Mouse (Mus musculus): ENCODE data around the gene Ctr9. TPM values are rescaled to one million over a fixed set of nuclear protein-coding genes. Genes with fewer than 3 reads are reported as not detected.
A peak's percentile ranks its signal among the peaks of the same experiment; 100 is the strongest.

Gene Ctr9
- polyA plus RNA-seq (2015; fragmentation: Nextera tagmentation; extraction: Ambion mirVana), result 42.2 and 45.3 TPM in 2 replicates

- peak; percentile 87 for DNase-seq (ENCODE audit: low spot score)
Observed at GRCm38 (mm10) chr7:111028281-111029045, at the start of gene Ctr9. Gene Ctr9, plus strand, starts transcription at chr7:111028951.

GRCm38 (mm10) chr7:110981036-110981435 lies 47.7 kb upstream of the Ctr9 start:
- no peak for DNase-seq (ENCODE audit: low spot score)

- no peak for DNase-seq (ENCODE audit: low spot score)
Observed at GRCm38 (mm10) chr7:110982053-110982705, 46.6 kb upstream of the Ctr9 start, which contains the start of gene Mrvi1. Gene Mrvi1, minus strand, starts transcription at chr7:110982461.

GRCm38 (mm10) chr7:110982764-110983163 lies 46.0 kb upstream of the Ctr9 start:
- peak; percentile 39 for DNase-seq (ENCODE audit: low spot score)

GRCm38 (mm10) chr7:110983621-110984020 lies 45.1 kb upstream of the Ctr9 start:
- no peak for DNase-seq (ENCODE audit: low spot score)

GRCm38 (mm10) chr7:110985581-110986265 lies 43.0 kb upstream of the Ctr9 start:
- no peak for DNase-seq (ENCODE audit: low spot score)

- no peak for DNase-seq (ENCODE audit: low spot score)
Observed at GRCm38 (mm10) chr7:110988081-110988480, 40.7 kb upstream of the Ctr9 start.

- no peak for DNase-seq (ENCODE audit: low spot score)
Observed at GRCm38 (mm10) chr7:110989286-110989879, 39.4 kb upstream of the Ctr9 start.

- DNase-seq (ENCODE audit: low spot score), result no peak
Observed at GRCm38 (mm10) chr7:110990356-110991220, 38.2 kb upstream of the Ctr9 start.

- DNase-seq (ENCODE audit: low spot score), result no peak
Observed at GRCm38 (mm10) chr7:110991221-110991494, 37.6 kb upstream of the Ctr9 start.

GRCm38 (mm10) chr7:110998887-110999827 lies 29.6 kb upstream of the Ctr9 start:
- DNase-seq (ENCODE audit: low spot score), result no peak

- no peak for DNase-seq (ENCODE audit: low spot score)
Observed at GRCm38 (mm10) chr7:111004136-111004840, 24.5 kb upstream of the Ctr9 start.

GRCm38 (mm10) chr7:111014039-111014605 lies 14.6 kb upstream of the Ctr9 start:
- no peak for DNase-seq (ENCODE audit: low spot score)

GRCm38 (mm10) chr7:111014893-111015292 lies 13.9 kb upstream of the Ctr9 start:
- peak; percentile 89 for DNase-seq (ENCODE audit: low spot score)

GRCm38 (mm10) chr7:111015731-111016130 lies 13.0 kb upstream of the Ctr9 start:
- no peak for DNase-seq (ENCODE audit: low spot score)

- no peak for DNase-seq (ENCODE audit: low spot score)
Observed at GRCm38 (mm10) chr7:111016921-111017320, 11.8 kb upstream of the Ctr9 start.

GRCm38 (mm10) chr7:111020814-111021213 lies 7.9 kb upstream of the Ctr9 start:
- no peak for DNase-seq (ENCODE audit: low spot score)

GRCm38 (mm10) chr7:111024068-111024594 lies 4.6 kb upstream of the Ctr9 start:
- no peak for DNase-seq (ENCODE audit: low spot score)

GRCm38 (mm10) chr7:111024912-111025311 lies 3.8 kb upstream of the Ctr9 start:
- no peak for DNase-seq (ENCODE audit: low spot score)

All from thymus, postnatal 0 days (tissue).